ENCODE assay signal across 8 mouse cellular contexts in genomic region chr17:29006812-29007211, GRCm38 (mm10). TPM values are rescaled to one million over a fixed set of nuclear protein-coding genes. Genes with fewer than 3 reads are reported as not detected.
A peak's percentile ranks its signal among the peaks of the same experiment; 100 is the strongest.
DNase-seq lines count a peak whose midpoint lies in the region; ATAC-seq lines count a peak whose summit lies in the region.

No protein-coding gene starts in this region.

- H3K36me3 ChIP-seq in heart, embryonic 10.5 days = peaks cover 6% of the 10 kb centered on the region; the same call in 1 of the 2 replicates
- no peaks in the 10 kb centered on the region for H3K36me3 ChIP-seq in hindbrain, embryonic 13.5 days
- no peaks in the 10 kb centered on the region for H3K36me3 ChIP-seq in macrophage (ENCODE audit: inconsistent target)

- H3K79me2 ChIP-seq in macrophage (ENCODE audit: inconsistent target) = peaks cover 57% of the 10 kb centered on the region

- no peaks in the 10 kb centered on the region for H3K27me3 ChIP-seq in heart, embryonic 10.5 days (ENCODE audit: insufficient read depth, poor library complexity, severe bottlenecking)
- no peaks in the 10 kb centered on the region for H3K27me3 ChIP-seq in hindbrain, embryonic 13.5 days

- ATAC-seq in hindbrain, embryonic 13.5 days (ENCODE audit: low FRiP score) = no peak

- H3K4me1 ChIP-seq in heart, embryonic 10.5 days = peaks cover 12% of the 10 kb centered on the region; the same call in 1 of the 2 replicates
- H3K4me1 ChIP-seq in hindbrain, embryonic 13.5 days (replicated peaks) = peaks cover 33% of the 10 kb centered on the region

- H3K27ac ChIP-seq in heart, embryonic 10.5 days = peak overlapping the region; percentile 96
- H3K27ac ChIP-seq in hindbrain, embryonic 13.5 days = peak overlapping the region; percentile 96
- H3K27ac ChIP-seq in macrophage = peak overlapping the region; percentile 93

- no peaks in the 10 kb centered on the region for H3K9me3 ChIP-seq in heart, embryonic 10.5 days
- no peaks in the 10 kb centered on the region for H3K9me3 ChIP-seq in hindbrain, embryonic 13.5 days

- peak overlapping the region; percentile 92 for H3K4me3 ChIP-seq in heart, embryonic 10.5 days
- H3K4me3 ChIP-seq in hindbrain, embryonic 13.5 days = peak overlapping the region; percentile 75
- peak overlapping the region; percentile 100 for H3K4me3 ChIP-seq in macrophage (ENCODE audit: inconsistent target)

- peak overlapping the region; percentile 97 for H3K9ac ChIP-seq in hindbrain, embryonic 13.5 days

- H3K4me2 ChIP-seq in hindbrain, embryonic 13.5 days = peak overlapping the region; percentile 82

- 10% methylated on average over 7 of the region's 7 CpGs for WGBS in heart, embryonic 10.5 days
- WGBS in hindbrain, embryonic 13.5 days = 8% methylated on average over 7 of the region's 7 CpGs
- WGBS in macrophage (ENCODE audit: missing documents) = 7% methylated on average over 4 of the region's 7 CpGs

- DNase-seq in heart, embryonic 10.5 days (ENCODE audit: low spot score) = no peak
- no peak for DNase-seq in heart, adult 9 months (ENCODE audit: low spot score in 2 of 2)
- peak; percentile 39 for DNase-seq in c-Kit-negative CD71-positive TER-119-positive erythroid progenitor cells, embryonic 14.5 days (ENCODE audit: low read depth, low spot score)
- DNase-seq in right cerebral cortex, postnatal 36 days (ENCODE audit: low spot score in 2 of 2) = no peak
- DNase-seq in urinary bladder, adult 18-20 months (ENCODE audit: low spot score in 2 of 2) = no peak
- no peak for DNase-seq in spleen, adult 12 weeks (ENCODE audit: low spot score)

RNA-seq across cellular contexts. Expression of gene Stk38, which starts 1.0 kb away (rescaled TPM):
- polyA plus RNA-seq in heart, embryonic 10.5 days (2016; fragmentation: Nextera tagmentation; extraction: Ambion mirVana) = 92.2 and 93.7 TPM in 2 replicates
- polyA plus RNA-seq in hindbrain, embryonic 13.5 days (2015; fragmentation: Nextera tagmentation; extraction: Ambion mirVana) = 111 and 122 TPM in 2 replicates
- total RNA-seq in macrophage (2018; cell fraction: chromatin; rRNA removed) = 100 to 1,000 TPM; 193 to 792 (median 580) TPM
- total RNA-seq in macrophage (2018; cell fraction: cytosol; rRNA removed) = 10 to 100 TPM; 41.5 to 90.6 (median 71.6) TPM
- total RNA-seq in macrophage (2018; cell fraction: nucleus; rRNA removed) = 100 to 1,000 TPM; 124 to 452 (median 250) TPM
- 50.4 to 96.1 TPM (median 84.7 TPM) in 3 replicates for polyA plus RNA-seq in macrophage (2018)

RNA-seq across cellular contexts. Expression of gene Srsf3, which starts 25.6 kb away (rescaled TPM):
- 433 and 498 TPM in 2 replicates for polyA plus RNA-seq in heart, embryonic 10.5 days (2016; fragmentation: Nextera tagmentation; extraction: Ambion mirVana)
- polyA plus RNA-seq in hindbrain, embryonic 13.5 days (2015; fragmentation: Nextera tagmentation; extraction: Ambion mirVana) = 506 and 515 TPM in 2 replicates
- 100 to 1,000 TPM; 298 to 475 (median 399) TPM for total RNA-seq in macrophage (2018; cell fraction: chromatin; rRNA removed)
- total RNA-seq in macrophage (2018; cell fraction: cytosol; rRNA removed) = 10 to 100 TPM; 63.8 to 95.5 (median 73.3) TPM
- 100 to 1,000 TPM; 193 to 423 (median 284) TPM for total RNA-seq in macrophage (2018; cell fraction: nucleus; rRNA removed)
- polyA plus RNA-seq in macrophage (2018) = 60.3 to 155 TPM (median 85.0 TPM) in 3 replicates

RNA-seq across cellular contexts. Expression of gene Kctd20, which starts 55.1 kb away (rescaled TPM):
- 80.3 and 85.4 TPM in 2 replicates for polyA plus RNA-seq in heart, embryonic 10.5 days (2016; fragmentation: Nextera tagmentation; extraction: Ambion mirVana)
- polyA plus RNA-seq in hindbrain, embryonic 13.5 days (2015; fragmentation: Nextera tagmentation; extraction: Ambion mirVana) = 96.0 and 96.7 TPM in 2 replicates
- total RNA-seq in macrophage (2018; cell fraction: chromatin; rRNA removed) = 100 to 1,000 TPM in 1 of 26 experiments, 10 to 100 TPM in 25; 55.7 to 110 (median 73.2) TPM
- 10 to 100 TPM; 28.0 to 43.5 (median 35.0) TPM for total RNA-seq in macrophage (2018; cell fraction: cytosol; rRNA removed)
- total RNA-seq in macrophage (2018; cell fraction: nucleus; rRNA removed) = 10 to 100 TPM; 41.8 to 88.6 (median 58.4) TPM
- polyA plus RNA-seq in macrophage (2018) = 29.1 to 47.2 TPM (median 39.6 TPM) in 3 replicates
